In the genomic region with DNA sequence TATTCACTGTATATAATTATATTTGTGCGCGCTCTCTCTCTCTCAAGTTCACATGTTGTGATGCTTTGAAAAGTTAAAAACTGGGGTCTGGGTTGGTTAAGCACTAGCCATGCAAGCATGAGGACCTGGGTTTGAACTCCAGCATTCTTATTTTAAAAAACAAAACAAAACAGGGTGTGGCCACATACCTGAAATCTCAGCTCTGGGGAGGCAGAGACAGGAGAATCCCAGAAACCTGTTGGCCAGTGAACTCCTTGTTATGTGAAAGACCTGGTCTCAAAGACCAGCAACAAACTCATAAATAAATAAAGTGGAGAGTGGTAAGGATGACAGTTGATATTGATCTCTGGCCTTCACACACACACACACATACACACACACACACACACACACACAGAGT, we compare ENCODE assay signal across 25 mouse cellular contexts. TPM values are rescaled to one million over a fixed set of nuclear protein-coding genes. Genes with fewer than 3 reads are reported as not detected.
DNase-seq lines count a peak whose midpoint lies in the region; ATAC-seq and TF ChIP-seq lines count a peak whose summit lies in the region.
"Had no signal": no experiment of that assay in that cellular context is flagged by ENCODE, and none has a peak within 500 bp of the region (broad histone marks: within the 10 kb centered on the region; RNA-seq: fewer than 3 reads in every experiment).

No protein-coding gene starts in this region.

- no peak for TF ChIP-seq CTCF in cerebellum, adult 2 months (IDR thresholded peaks at IDR 0.05; ENCODE audit: borderline replicate concordance, insufficient read depth, low read depth, low read length)
- TF ChIP-seq CTCF in left cerebral cortex, adult 2 months (IDR thresholded peaks at IDR 0.05), result no peak
- no peak for TF ChIP-seq CTCF in cortical plate, adult 2 months (IDR thresholded peaks at IDR 0.05; ENCODE audit: extremely low read depth, insufficient read depth, low read length)

- intact Hi-C loops in left cerebral cortex, adult 2 months (cut with DNase I), result no loop called here
- intact Hi-C loops in left cerebral cortex, postnatal 25 days (cut with DNase I), result no loop called here

- no peaks in the 10 kb centered on the region for H3K36me3 ChIP-seq in liver, embryonic 11.5 days (ENCODE audit: control insufficient read depth, insufficient read depth, low read length)
- H3K36me3 ChIP-seq: embryonic facial prominence, embryonic 10.5 days; embryonic facial prominence, embryonic 12.5 days; forebrain, embryonic 15.5 days; G1E had no signal

- no peak for ATAC-seq in liver, embryonic 11.5 days (replicated peaks; ENCODE audit: low FRiP score)
- ATAC-seq: activated CD4-positive, CD25-positive, alpha-beta regulatory T cell, adult 4 months; CD4-positive, CD25-positive, alpha-beta regulatory T cell, adult 4 months; forebrain, embryonic 13.5 days; forebrain, embryonic 15.5 days; forebrain, postnatal 0 days; Patski had no signal

- H3K27ac ChIP-seq in cerebellum, adult 2 months (ENCODE audit: insufficient read depth, low read length), result peak overlapping the region; percentile 69; the same call in 1 of the 2 replicates
- peak overlapping the region; percentile 19; the same call in 1 of the 2 replicates for H3K27ac ChIP-seq in left cerebral cortex, adult 2 months
- H3K27ac ChIP-seq in cortical plate, adult 2 months (ENCODE audit: insufficient read depth, low read length), result peak overlapping the region; percentile 65; the same call in 1 of the 2 replicates
- no peak overlapping the region for H3K27ac ChIP-seq in liver, embryonic 11.5 days (ENCODE audit: low read depth, low read length)
- H3K27ac ChIP-seq: embryonic facial prominence, embryonic 10.5 days; embryonic facial prominence, embryonic 12.5 days; forebrain, embryonic 13.5 days; forebrain, embryonic 15.5 days had no signal

- H3K4me3 ChIP-seq in cerebellum, adult 2 months (replicated peaks; ENCODE audit: insufficient read depth, low read depth, low read length), result no peak overlapping the region
- no peak overlapping the region for H3K4me3 ChIP-seq in left cerebral cortex, adult 2 months
- no peak overlapping the region for H3K4me3 ChIP-seq in cortical plate, adult 2 months (ENCODE audit: insufficient read depth, low read length)
- H3K4me3 ChIP-seq in liver, embryonic 11.5 days (ENCODE audit: low read depth, low read length), result no peak overlapping the region
- H3K4me3 ChIP-seq: embryonic facial prominence, embryonic 10.5 days; embryonic facial prominence, embryonic 12.5 days; forebrain, embryonic 13.5 days; forebrain, embryonic 15.5 days had no signal

- no peak for DNase-seq in cerebellum, adult 2 months
- DNase-seq in cerebellum, postnatal 10 days, result no peak
- no peak for DNase-seq in left cerebral cortex, adult 2 months (ENCODE audit: extremely low spot score in 1 of 2, low spot score in 2 of 2)
- no peak for DNase-seq in left cerebral cortex, postnatal 25 days (ENCODE audit: low spot score in 2 of 2)
- peak; percentile 85 for DNase-seq in R1 (ENCODE audit: low read depth, low spot score)
- no peak for DNase-seq in testis, postnatal 10 days (ENCODE audit: low spot score)
- DNase-seq in liver, embryonic 11.5 days (ENCODE audit: low spot score), result no peak
- DNase-seq: adrenal gland, adult 8-10 months; adrenal gland, postnatal 25 days; B cell, adult 2 months; cerebellum, adult 11 months; cerebellum, adult 18-20 months; cerebellum, adult 9-10 months; cerebellum, postnatal 14 days; cerebellum, postnatal 36 days; forebrain, postnatal 0 days had no signal

- no peak overlapping the region for H3K9ac ChIP-seq in liver, embryonic 11.5 days (ENCODE audit: low read depth, low read length)
- H3K9ac ChIP-seq: embryonic facial prominence, embryonic 12.5 days; forebrain, embryonic 13.5 days; forebrain, embryonic 15.5 days; forebrain, postnatal 0 days had no signal

- 100% methylated on average over 2 of the region's 2 CpGs for WGBS in cerebellum, adult 2 months
- 97% methylated on average over 2 of the region's 2 CpGs for WGBS in liver, embryonic 11.5 days

- no peaks in the 10 kb centered on the region for H3K9me3 ChIP-seq in liver, embryonic 11.5 days (ENCODE audit: control insufficient read depth, low read length)
- H3K9me3 ChIP-seq: embryonic facial prominence, embryonic 10.5 days; embryonic facial prominence, embryonic 12.5 days; forebrain, embryonic 13.5 days; forebrain, embryonic 15.5 days; G1E had no signal

- H3K4me2 ChIP-seq in liver, embryonic 11.5 days, result no peak overlapping the region
- H3K4me2 ChIP-seq: embryonic facial prominence, embryonic 12.5 days; forebrain, embryonic 13.5 days; forebrain, embryonic 15.5 days had no signal

- H3K4me1 ChIP-seq in cerebellum, adult 2 months (ENCODE audit: control insufficient read depth, insufficient read depth, low read length), result no peaks in the 10 kb centered on the region
- H3K4me1 ChIP-seq in cortical plate, adult 2 months (ENCODE audit: control insufficient read depth, insufficient read depth, low read length), result no peaks in the 10 kb centered on the region
- H3K4me1 ChIP-seq in liver, embryonic 11.5 days (replicated peaks; ENCODE audit: control insufficient read depth, insufficient read depth, low read length), result no peaks in the 10 kb centered on the region; the same call in 1 of the 2 replicates
- H3K4me1 ChIP-seq: embryonic facial prominence, embryonic 12.5 days had no signal

- no peak for TF ChIP-seq POLR2A in cerebellum, adult 2 months (IDR thresholded peaks at IDR 0.05; ENCODE audit: borderline replicate concordance, insufficient read depth, low read length)
- no peak for TF ChIP-seq POLR2A in cortical plate, adult 2 months (IDR thresholded peaks at IDR 0.05; ENCODE audit: extremely low read depth, insufficient read depth, low read length)

- no peaks in the 10 kb centered on the region for H3K27me3 ChIP-seq in cerebellum, adult 2 months (ENCODE audit: control insufficient read depth, insufficient read depth, low read length)
- peaks cover 9% of the 10 kb centered on the region for H3K27me3 ChIP-seq in liver, embryonic 11.5 days (replicated peaks; ENCODE audit: control insufficient read depth, insufficient read depth, low read length)
- H3K27me3 ChIP-seq: embryonic facial prominence, embryonic 12.5 days; forebrain, embryonic 13.5 days; forebrain, embryonic 15.5 days; Patski had no signal

RNA-seq across cellular contexts. Expression of a gene that starts 5.4 kb away (rescaled TPM):
- polyA plus RNA-seq in cerebellum, adult 2 months (2012; rRNA removed), result 34.2 and 36.7 TPM in 2 replicates
- total RNA-seq in left cerebral cortex, adult 2 months (2021), result 10 to 100 TPM in 1 of 2 experiments, 1 to 10 TPM in 1; 9.1 to 12.1 TPM
- 10 to 100 TPM in 1 of 2 experiments, 1 to 10 TPM in 1; 9.3 to 12.5 TPM for total RNA-seq in left cerebral cortex, postnatal 25 days (2021)
- polyA plus RNA-seq in cortical plate, adult 2 months (2012; rRNA removed), result 19.5 and 22.3 TPM in 2 replicates
- polyA plus RNA-seq in liver, embryonic 11.5 days (2014; fragmentation: Nextera tagmentation; extraction: Ambion mirVana), result 0.96 and 1.0 TPM in 2 replicates

RNA-seq across cellular contexts. Expression of a gene that starts 26.9 kb away (rescaled TPM):
- polyA plus RNA-seq in cerebellum, adult 2 months (2012; rRNA removed), result 80.8 and 90.8 TPM in 2 replicates
- total RNA-seq in left cerebral cortex, adult 2 months (2021), result 10 to 100 TPM; 24.7 to 33.1 TPM
- 10 to 100 TPM; 37.8 to 39.4 TPM for total RNA-seq in left cerebral cortex, postnatal 25 days (2021)
- 20.9 and 21.5 TPM in 2 replicates for polyA plus RNA-seq in cortical plate, adult 2 months (2012; rRNA removed)
- polyA plus RNA-seq in liver, embryonic 11.5 days (2014; fragmentation: Nextera tagmentation; extraction: Ambion mirVana), result 5.4 and 5.5 TPM in 2 replicates

RNA-seq across cellular contexts. Expression of a gene that starts 55.1 kb away (rescaled TPM):
- polyA plus RNA-seq in cerebellum, adult 2 months (2012; rRNA removed), result 13.5 and 14.4 TPM in 2 replicates
- 10 to 100 TPM in 1 of 2 experiments, 1 to 10 TPM in 1; 9.7 to 10.3 TPM for total RNA-seq in left cerebral cortex, adult 2 months (2021)
- 10 to 100 TPM in 1 of 2 experiments, 1 to 10 TPM in 1; 9.5 to 11.8 TPM for total RNA-seq in left cerebral cortex, postnatal 25 days (2021)
- 11.0 and 12.8 TPM in 2 replicates for polyA plus RNA-seq in cortical plate, adult 2 months (2012; rRNA removed)
- 17.0 and 18.7 TPM in 2 replicates for polyA plus RNA-seq in liver, embryonic 11.5 days (2014; fragmentation: Nextera tagmentation; extraction: Ambion mirVana)

Comparison
In these comparisons a context has a peak if more than half of its experiments do, and no peak if none do; other contexts are left out.
1. RNA of a gene that starts 5.4 kb away (polyA plus RNA-seq): 34.2 to 36.7 TPM in cerebellum, adult 2 months and 19.5 to 22.3 TPM in cortical plate, adult 2 months; 0.96 to 1.0 TPM in liver, embryonic 11.5 days; every median in the first group is over 10 times any median in the second.